Mouse (Mus musculus) left cerebral cortex, adult 2 months (tissue): ENCODE data around the gene Pigg. TPM values are rescaled to one million over a fixed set of nuclear protein-coding genes. Genes with fewer than 3 reads are reported as not detected.

Experiments used
- DNase-seq, 2 experiments: peaks; one replicate each; pipeline ENCODE4 v3.0.0; 2021 to 2022; ENCODE audit warnings: low spot score in 2 of 2, mixed read lengths in 1 of 2; ENCODE audit errors: extremely low spot score in 1 of 2
- H3K27ac ChIP-seq: fragments of 200-600 bp; 2 replicates; pipeline ENCODE4 v1.8.1; 2022
- H3K4me3 ChIP-seq: fragments of 200-600 bp; 2 replicates; pipeline ENCODE4 v1.8.1; 2022
- CTCF ChIP-seq: fragments of 200-600 bp; IDR thresholded peaks from 2 replicates; pipeline ENCODE4 v1.8.1; 2022; ENCODE audit warnings: antibody characterized with exemption, mild to moderate bottlenecking, moderate library complexity
- intact Hi-C: fragments of 180-260 bp; cut with DNase I; formaldehyde crosslinking; loops from one replicate; pipeline ENCODE4 v1.15.1; 2025
- total RNA-seq, 2 experiments: library from RNA; stranded (reverse); gene quantifications; 2 replicates each; pipeline ENCODE4 v1.2.3; 2021

Pigg gene
- total RNA-seq, 2 experiments from 2014 or later, result 13.1 to 14.1 TPM

DNA sequence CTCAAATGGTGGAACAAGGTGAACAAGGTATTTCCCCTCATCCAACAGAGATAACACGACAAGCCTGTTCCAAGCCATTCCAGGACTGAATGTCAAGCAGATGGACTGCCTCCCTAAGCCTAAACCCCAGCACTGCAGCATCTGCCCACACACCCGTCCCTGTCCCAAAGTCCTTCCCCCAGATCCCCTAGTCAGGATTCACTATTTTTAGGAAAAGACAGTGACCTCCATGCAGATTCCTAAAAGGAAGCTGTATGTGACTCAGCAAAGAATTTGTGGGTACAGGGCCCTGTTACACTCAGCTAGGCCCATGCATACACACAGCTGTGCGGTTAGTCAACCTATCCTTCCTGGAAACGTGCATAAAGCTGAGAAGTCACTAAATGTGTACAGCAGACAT is 74.0 kb downstream of the Pigg start:
- Histone ChIP-seq H3K4me3 (no peak overlapping the region), H3K27ac (peak overlapping the region; percentile 74)
- no peak for DNase-seq
- intact Hi-C loops, result loop anchor here (2.0 kb wide), 1 partner anchor 20 kb away; no protein-coding TSS in a partner anchor
- no peak for TF ChIP-seq CTCF

- TF ChIP-seq CTCF, result no peak
- no peak within 1 kb of the TSS for H3K27ac ChIP-seq
- DNase-seq, result no peak
- intact Hi-C loops, result no loop called here
- H3K4me3 ChIP-seq, result no peak within 1 kb of the TSS
Measured at GRCm38 (mm10) chr5:108388201-108388600, 75.8 kb downstream of the Pigg start, which contains the start of gene Pde6b. TSS of gene Pde6b (plus strand) at chr5:108388391.

- no peak for TF ChIP-seq CTCF
- no peak for DNase-seq
- no peak overlapping the region for H3K27ac ChIP-seq
- intact Hi-C loops, result no loop called here
- H3K4me3 ChIP-seq, result no peak overlapping the region
Measured at GRCm38 (mm10) chr5:108389744-108390143, 77.3 kb downstream of the Pigg start.

Other genes starting within 250 kb of the Pigg start
- gene Mtf2, start 246.9 kb upstream of the Pigg start, total RNA-seq, result 10 to 100 TPM; 63.9 to 68.0 TPM
- gene Tmed5, start 180.0 kb upstream of the Pigg start, total RNA-seq, result 10 to 100 TPM; 25.6 TPM
- 1 to 10 TPM in 1 of 2 experiments, under 1 TPM in 1; 0.91 to 1.2 TPM for gene Ccdc18, start 179.7 kb upstream of the Pigg start, total RNA-seq
- gene Dr1, start 43.7 kb upstream of the Pigg start, total RNA-seq, result 10 to 100 TPM; 33.9 to 34.8 TPM
- gene Gm42517, start 55.3 kb downstream of the Pigg start, total RNA-seq, result 10 to 100 TPM; 59.8 to 70.1 TPM
- under 1 TPM; 0.28 to 0.48 TPM for gene Pde6b, start 75.8 kb downstream of the Pigg start, total RNA-seq
- gene Atp5k, start 121.8 kb downstream of the Pigg start, total RNA-seq, result 100 to 1,000 TPM; 222 to 225 TPM
- under 1 TPM; 0.75 TPM for gene Mfsd7a, start 136.3 kb downstream of the Pigg start, total RNA-seq
- gene Pcgf3, start 148.6 kb downstream of the Pigg start, total RNA-seq, result 10 to 100 TPM; 46.6 to 47.3 TPM
- gene Cplx1, start 237.4 kb downstream of the Pigg start, total RNA-seq, result 100 to 1,000 TPM; 713 to 727 TPM